Mouse (Mus musculus) monocyte, adult 59 days (primary cell): ENCODE measurements around the gene Ephb3. TPM values are rescaled to one million over a fixed set of nuclear protein-coding genes. Genes with fewer than 3 reads are reported as not detected.

Source experiments
- total RNA-seq, 2 experiments: library from RNA; stranded (reverse); gene quantifications; one replicate each; pipeline ENCODE4 v1.2.4; 2023

Gene Ephb3
- total RNA-seq = 1 to 10 TPM in 1 of 2 experiments, under 1 TPM in 1; 0.26 to 1.1 TPM

DNA sequence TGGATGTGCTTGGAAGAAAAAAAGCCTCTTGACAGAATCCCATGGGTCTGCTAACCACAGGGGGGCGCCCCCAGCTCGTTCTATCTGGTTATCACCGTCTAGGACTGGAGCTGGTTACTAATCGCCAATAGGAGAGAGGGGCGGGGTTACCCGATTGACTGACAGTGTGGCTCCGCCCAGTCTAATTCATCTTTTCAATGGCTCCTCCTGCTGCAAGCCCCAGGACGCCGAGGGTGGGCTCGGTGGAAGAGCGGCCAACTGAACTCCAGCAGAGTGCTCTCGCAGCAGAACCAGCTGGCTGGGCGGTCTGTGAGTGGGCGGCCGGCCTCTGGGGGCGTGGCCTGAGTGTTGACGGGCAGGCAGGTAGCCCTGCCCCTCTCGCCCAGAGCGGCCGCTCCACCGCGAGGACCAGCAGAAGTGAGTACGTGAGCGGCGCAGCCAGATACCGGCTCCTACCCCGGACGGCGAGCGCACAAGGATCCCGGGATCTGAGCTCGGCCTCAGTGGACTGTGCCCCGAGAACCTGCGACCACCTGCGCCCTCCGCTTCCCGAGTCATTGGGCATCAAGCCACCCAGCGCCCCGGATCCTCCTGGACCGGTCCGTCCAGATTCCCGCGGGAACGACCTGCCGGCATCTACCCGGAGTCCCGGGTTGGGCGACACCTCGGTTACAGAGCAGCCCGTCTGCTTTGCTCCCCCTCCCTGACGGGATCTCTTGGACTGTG, at the start of gene Ephb3:
Gene Ephb3 (plus strand): TSS at position 389 of the 726 bp plus-strand sequence.

Other genes starting within 250 kb of the Ephb3 start
- not detected for gene Teddm3, start 50.8 kb upstream of the Ephb3 start, total RNA-seq
- gene Vps8, start 218.4 kb downstream of the Ephb3 start, total RNA-seq = 10 to 100 TPM; 34.8 to 35.1 TPM